Mouse (Mus musculus): ENCODE measurements at regions not wholly inside any gene's neighbourhood (a gene's known extent, or its start where the extent isn't known, plus 50 kb on each side); places are given as distances from the start of the nearest gene placed in this dataset.

DNA sequence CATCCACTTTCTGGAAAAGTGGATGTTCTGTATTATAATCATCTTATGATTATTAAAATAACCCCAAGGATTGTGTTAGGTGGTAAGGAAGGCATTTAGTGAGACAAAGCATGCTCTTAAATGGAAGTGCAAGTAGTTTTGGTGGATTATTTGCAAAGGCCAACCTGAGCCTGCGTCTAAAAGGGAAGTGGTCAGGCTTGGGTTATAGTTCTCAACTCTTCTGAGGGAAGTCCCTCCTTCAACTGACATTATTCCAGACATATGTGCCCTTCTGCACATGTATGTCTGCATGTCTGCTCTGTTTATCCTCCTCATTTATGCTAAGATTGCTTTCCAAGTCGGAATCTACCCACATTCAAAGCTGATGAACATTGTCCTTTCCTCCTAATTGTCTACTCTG, 2108.3 kb downstream of the 4930444P10Rik start:
- H3K4me3 ChIP-seq (ENCODE audit: low read depth, low read length): no peak overlapping the region
- no peak for ATAC-seq (replicated peaks; ENCODE audit: low FRiP score, low TSS enrichment, low read depth)
- no peak for DNase-seq (ENCODE audit: low spot score)
- WGBS: 98% methylated on average over 2 of the region's 2 CpGs
- H3K4me2 ChIP-seq (ENCODE audit: low read length): no peak overlapping the region
- H3K27ac ChIP-seq (ENCODE audit: low read depth): no peak overlapping the region
- H3K36me3 ChIP-seq (ENCODE audit: control insufficient read depth, insufficient read depth, low read length): no peaks in the 10 kb centered on the region
- no peak overlapping the region for H3K9ac ChIP-seq (ENCODE audit: low read length)
- no peaks in the 10 kb centered on the region for H3K27me3 ChIP-seq (replicated peaks; ENCODE audit: control insufficient read depth, insufficient read depth, low read length)
- H3K4me1 ChIP-seq (replicated peaks; ENCODE audit: control insufficient read depth, insufficient read depth, low read length): no peaks in the 10 kb centered on the region
- H3K9me3 ChIP-seq (ENCODE audit: control insufficient read depth, low read length): no peaks in the 10 kb centered on the region

DNA sequence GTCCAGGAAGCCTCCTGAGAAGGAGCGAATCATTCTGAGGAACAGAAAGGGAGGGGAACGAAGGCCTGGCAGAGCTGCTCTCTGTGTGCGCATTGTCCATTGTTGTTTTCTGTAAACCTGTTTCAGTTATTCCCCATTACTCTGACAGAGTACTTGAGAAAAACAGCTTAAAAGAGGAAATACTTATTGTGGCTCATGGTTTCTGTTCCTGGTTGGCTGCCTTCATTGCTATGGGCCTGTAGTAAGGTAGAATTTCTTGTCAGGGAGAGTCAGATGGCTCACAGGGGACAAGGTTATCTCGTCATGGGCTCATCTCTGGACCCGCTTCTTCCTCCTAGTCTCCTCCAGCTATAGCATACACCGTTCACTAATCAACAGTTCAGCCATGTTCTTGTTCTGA, 2112.9 kb downstream of the 4930444P10Rik start:
- no peak overlapping the region for H3K4me3 ChIP-seq (ENCODE audit: low read depth, low read length)
- no peak overlapping the region for H3K9ac ChIP-seq (ENCODE audit: low read length)
- H3K4me1 ChIP-seq (replicated peaks; ENCODE audit: control insufficient read depth, insufficient read depth, low read length): no peaks in the 10 kb centered on the region
- H3K27ac ChIP-seq (ENCODE audit: low read depth): no peak overlapping the region
- DNase-seq (ENCODE audit: low spot score): no peak
- no peaks in the 10 kb centered on the region for H3K27me3 ChIP-seq (replicated peaks; ENCODE audit: control insufficient read depth, insufficient read depth, low read length)
- no peak overlapping the region for H3K4me2 ChIP-seq (ENCODE audit: low read length)
- no peak for ATAC-seq (replicated peaks; ENCODE audit: low FRiP score, low TSS enrichment, low read depth)
- 93% methylated on average over 6 of the region's 6 CpGs for WGBS
- H3K9me3 ChIP-seq (ENCODE audit: control insufficient read depth, low read length): no peaks in the 10 kb centered on the region
- H3K36me3 ChIP-seq (ENCODE audit: control insufficient read depth, insufficient read depth, low read length): no peaks in the 10 kb centered on the region

GRCm38 (mm10) chr1:13978640-13979039, 2114.5 kb downstream of the 4930444P10Rik start:
- ATAC-seq (replicated peaks; ENCODE audit: low FRiP score, low TSS enrichment, low read depth) (no peak), DNase-seq (ENCODE audit: low spot score) (no peak)
- no peak overlapping the region for H3K9ac ChIP-seq (ENCODE audit: low read length)
- no peaks in the 10 kb centered on the region for H3K4me1 ChIP-seq (replicated peaks; ENCODE audit: control insufficient read depth, insufficient read depth, low read length)
- no peaks in the 10 kb centered on the region for H3K27me3 ChIP-seq (replicated peaks; ENCODE audit: control insufficient read depth, insufficient read depth, low read length)
- no peak overlapping the region for H3K4me3 ChIP-seq (ENCODE audit: low read depth, low read length)
- no peaks in the 10 kb centered on the region for H3K9me3 ChIP-seq (ENCODE audit: control insufficient read depth, low read length)
- 89% methylated on average over 3 of the region's 3 CpGs for WGBS
- no peaks in the 10 kb centered on the region for H3K36me3 ChIP-seq (ENCODE audit: control insufficient read depth, insufficient read depth, low read length)
- H3K4me2 ChIP-seq (ENCODE audit: low read length): no peak overlapping the region
- no peak overlapping the region for H3K27ac ChIP-seq (ENCODE audit: low read depth)

- Histone ChIP-seq H3K27me3 (replicated peaks; ENCODE audit: control insufficient read depth, insufficient read depth, low read length) (no peaks in the 10 kb centered on the region), H3K36me3 (ENCODE audit: control insufficient read depth, insufficient read depth, low read length) (no peaks in the 10 kb centered on the region), H3K4me2 (ENCODE audit: low read length) (no peak overlapping the region), H3K27ac (ENCODE audit: low read depth) (no peak overlapping the region), H3K9me3 (ENCODE audit: control insufficient read depth, low read length) (no peaks in the 10 kb centered on the region), H3K9ac (ENCODE audit: low read length) (no peak overlapping the region), H3K4me1 (replicated peaks; ENCODE audit: control insufficient read depth, insufficient read depth, low read length) (no peaks in the 10 kb centered on the region), H3K4me3 (ENCODE audit: low read depth, low read length) (no peak overlapping the region)
- DNase-seq (ENCODE audit: low spot score) (no peak), ATAC-seq (replicated peaks; ENCODE audit: low FRiP score, low TSS enrichment, low read depth) (no peak)
- 94% methylated on average over 1 of the region's 1 CpGs for WGBS
Measured at GRCm38 (mm10) chr1:13977207-13977606, 2115.9 kb downstream of the 4930444P10Rik start.

DNA sequence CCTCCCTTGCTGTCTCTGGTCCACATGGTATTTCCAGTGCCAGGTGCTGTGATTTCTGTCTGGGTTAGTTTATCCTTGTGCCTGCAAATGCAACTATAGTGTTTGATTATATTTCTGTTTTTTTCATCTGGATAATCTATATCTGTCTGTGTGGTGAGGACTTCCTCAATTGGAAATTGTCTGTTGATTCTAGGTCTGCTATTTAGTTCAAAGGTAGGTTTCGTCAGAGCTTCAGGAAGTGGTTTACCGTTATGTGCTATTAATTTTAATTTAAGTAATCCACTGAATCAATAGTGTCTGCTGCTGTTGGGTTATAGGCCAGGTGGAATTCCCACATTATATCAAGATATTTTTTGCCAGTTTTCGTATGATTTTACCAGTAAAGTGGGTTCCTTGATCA, 2143.9 kb downstream of the 4930444P10Rik start:
- H3K36me3 ChIP-seq (ENCODE audit: control insufficient read depth, insufficient read depth, low read length): no peaks in the 10 kb centered on the region
- H3K27me3 ChIP-seq (replicated peaks; ENCODE audit: control insufficient read depth, insufficient read depth, low read length): no peaks in the 10 kb centered on the region
- H3K27ac ChIP-seq (ENCODE audit: low read depth): no peak overlapping the region
- no peak for ATAC-seq (replicated peaks; ENCODE audit: low FRiP score, low TSS enrichment, low read depth)
- H3K9ac ChIP-seq (ENCODE audit: low read length): no peak overlapping the region
- WGBS: 82% methylated on average over 3 of the region's 3 CpGs
- H3K4me2 ChIP-seq (ENCODE audit: low read length): no peak overlapping the region
- DNase-seq (ENCODE audit: low spot score): no peak
- H3K4me1 ChIP-seq (replicated peaks; ENCODE audit: control insufficient read depth, insufficient read depth, low read length): no peaks in the 10 kb centered on the region
- no peak overlapping the region for H3K4me3 ChIP-seq (ENCODE audit: low read depth, low read length)
- H3K9me3 ChIP-seq (ENCODE audit: control insufficient read depth, low read length): no peaks in the 10 kb centered on the region

DNA sequence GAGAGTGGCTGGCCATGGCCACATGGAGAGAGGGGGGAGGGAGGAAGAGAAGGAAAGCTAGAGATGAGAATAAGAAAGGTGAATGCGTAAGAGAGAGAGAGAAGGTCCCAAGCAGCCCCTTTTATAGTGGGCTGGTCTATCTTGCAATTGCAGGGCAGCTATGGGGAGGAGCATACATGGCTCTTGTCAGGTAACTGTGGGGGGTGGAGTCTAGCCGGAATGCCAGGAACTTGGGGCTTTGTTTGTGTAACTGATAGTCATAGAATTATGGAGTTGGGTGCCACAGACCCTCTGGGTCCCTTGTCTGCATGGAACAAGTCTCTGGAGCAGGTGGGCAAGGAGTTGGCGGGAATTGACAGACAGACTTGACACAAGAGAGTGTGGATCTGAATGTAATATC, 2151.8 kb downstream of the 4930444P10Rik start:
- DNase-seq (ENCODE audit: low spot score) (no peak), ATAC-seq (replicated peaks; ENCODE audit: low FRiP score, low TSS enrichment, low read depth) (no peak)
- Histone ChIP-seq H3K9me3 (ENCODE audit: control insufficient read depth, low read length) (0 out of 2 replicates have a peak, but pooled peaks cover 2% of the 10 kb centered on the region), H3K4me2 (ENCODE audit: low read length) (no peak overlapping the region), H3K36me3 (ENCODE audit: control insufficient read depth, insufficient read depth, low read length) (no peaks in the 10 kb centered on the region), H3K4me1 (replicated peaks; ENCODE audit: control insufficient read depth, insufficient read depth, low read length) (no peaks in the 10 kb centered on the region), H3K27ac (ENCODE audit: low read depth) (no peak overlapping the region), H3K4me3 (ENCODE audit: low read depth, low read length) (no peak overlapping the region), H3K27me3 (replicated peaks; ENCODE audit: control insufficient read depth, insufficient read depth, low read length) (no peaks in the 10 kb centered on the region), H3K9ac (ENCODE audit: low read length) (no peak overlapping the region)
- WGBS: 87% methylated on average over 3 of the region's 3 CpGs

- 0 out of 2 replicates have a peak, but pooled peaks cover 2% of the 10 kb centered on the region for H3K9me3 ChIP-seq (ENCODE audit: control insufficient read depth, low read length)
- H3K4me2 ChIP-seq (ENCODE audit: low read length): no peak overlapping the region
- DNase-seq (ENCODE audit: low spot score): no peak
- H3K9ac ChIP-seq (ENCODE audit: low read length): no peak overlapping the region
- H3K36me3 ChIP-seq (ENCODE audit: control insufficient read depth, insufficient read depth, low read length): no peaks in the 10 kb centered on the region
- H3K27me3 ChIP-seq (replicated peaks; ENCODE audit: control insufficient read depth, insufficient read depth, low read length): no peaks in the 10 kb centered on the region
- no peaks in the 10 kb centered on the region for H3K4me1 ChIP-seq (replicated peaks; ENCODE audit: control insufficient read depth, insufficient read depth, low read length)
- no peak overlapping the region for H3K27ac ChIP-seq (ENCODE audit: low read depth)
- ATAC-seq (replicated peaks; ENCODE audit: low FRiP score, low TSS enrichment, low read depth): no peak
- H3K4me3 ChIP-seq (ENCODE audit: low read depth, low read length): no peak overlapping the region
Measured at GRCm38 (mm10) chr1:13938344-13938743, 2154.8 kb downstream of the 4930444P10Rik start.

GRCm38 (mm10) chr1:13935938-13936491, 2157.1 kb downstream of the 4930444P10Rik start:
- H3K4me2 ChIP-seq (ENCODE audit: low read length): no peak overlapping the region
- no peaks in the 10 kb centered on the region for H3K36me3 ChIP-seq (ENCODE audit: control insufficient read depth, insufficient read depth, low read length)
- DNase-seq (ENCODE audit: low spot score): no peak
- WGBS: 36% methylated on average over 4 of the region's 4 CpGs
- no peaks in the 10 kb centered on the region for H3K4me1 ChIP-seq (replicated peaks; ENCODE audit: control insufficient read depth, insufficient read depth, low read length)
- no peak overlapping the region for H3K4me3 ChIP-seq (ENCODE audit: low read depth, low read length)
- no peaks in the 10 kb centered on the region for H3K27me3 ChIP-seq (replicated peaks; ENCODE audit: control insufficient read depth, insufficient read depth, low read length)
- no peak for ATAC-seq (replicated peaks; ENCODE audit: low FRiP score, low TSS enrichment, low read depth)
- H3K9me3 ChIP-seq (ENCODE audit: control insufficient read depth, low read length): 0 out of 2 replicates have a peak, but pooled peaks cover 2% of the 10 kb centered on the region
- no peak overlapping the region for H3K27ac ChIP-seq (ENCODE audit: low read depth)
- no peak overlapping the region for H3K9ac ChIP-seq (ENCODE audit: low read length)

DNA sequence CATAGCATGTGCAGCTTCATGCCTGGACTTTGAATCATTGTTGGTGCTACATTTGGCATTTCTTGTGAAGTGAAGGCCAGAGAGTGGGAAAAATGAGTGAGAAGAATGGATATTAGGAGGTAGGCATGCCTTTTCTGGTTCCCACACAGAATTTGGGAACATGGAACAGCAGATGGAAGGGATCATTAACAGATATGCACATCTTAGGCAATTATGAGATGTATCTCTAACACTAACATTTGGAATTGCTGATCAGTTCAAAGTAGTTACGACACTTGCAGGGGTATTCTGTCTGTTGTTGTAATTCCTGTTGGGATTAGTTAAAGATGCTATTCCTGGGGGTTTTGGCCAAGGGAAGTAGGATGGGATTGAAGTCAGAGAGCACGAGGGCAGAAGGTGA, 2164.4 kb downstream of the 4930444P10Rik start:
- Histone ChIP-seq H3K4me1 (replicated peaks; ENCODE audit: control insufficient read depth, insufficient read depth, low read length) (no peaks in the 10 kb centered on the region), H3K27ac (ENCODE audit: low read depth) (no peak overlapping the region), H3K36me3 (ENCODE audit: control insufficient read depth, insufficient read depth, low read length) (no peaks in the 10 kb centered on the region), H3K4me3 (ENCODE audit: low read depth, low read length) (no peak overlapping the region), H3K27me3 (replicated peaks; ENCODE audit: control insufficient read depth, insufficient read depth, low read length) (no peaks in the 10 kb centered on the region), H3K9me3 (ENCODE audit: control insufficient read depth, low read length) (no peaks in the 10 kb centered on the region), H3K4me2 (ENCODE audit: low read length) (no peak overlapping the region), H3K9ac (ENCODE audit: low read length) (no peak overlapping the region)
- WGBS: 86% methylated on average over 2 of the region's 2 CpGs
- ATAC-seq (replicated peaks; ENCODE audit: low FRiP score, low TSS enrichment, low read depth): no peak
- no peak for DNase-seq (ENCODE audit: low spot score)

All from intestine, embryonic 14.5 days (tissue).